Mouse (Mus musculus) ES-Bruce4 (cell line): ENCODE measurements around the gene Thoc5.

Experiments used
- CTCF ChIP-seq: IDR thresholded peaks from one replicate; pipeline ENCODE4 v1.8.1; 2011; ENCODE audit warnings: low read depth, low read length
- EP300 ChIP-seq: IDR thresholded peaks from 2 replicates; pipeline ENCODE4 v1.6.1; 2011; ENCODE audit warnings: low read depth, low read length; ENCODE audit not compliant: insufficient read depth
- POLR2A ChIP-seq: IDR thresholded peaks from one replicate; pipeline ENCODE4 v1.8.1; 2011; ENCODE audit warnings: low read length; ENCODE audit not compliant: insufficient read depth

- TF ChIP-seq CTCF (no peak), POLR2A (no peak), EP300 (no peak)
These were observed 79.4 kb downstream of the Thoc5 start for GRCm38 (mm10) chr11:4974376-4975122.
